11 mouse cellular contexts compared by ENCODE assay signal in genomic region chr5:107116821-107117220, GRCm38 (mm10).
A peak's percentile ranks its signal among the peaks of the same experiment; 100 is the strongest.
DNase-seq lines count a peak whose midpoint lies in the region; ATAC-seq and TF ChIP-seq lines count a peak whose summit lies in the region.
"Had no signal": no experiment of that assay in that cellular context is flagged by ENCODE, and none has a peak within 500 bp of the region (broad histone marks: within the 10 kb centered on the region; RNA-seq: fewer than 3 reads in every experiment).

No protein-coding gene starts in this region.

- 78% methylated on average over 3 of the region's 3 CpGs for WGBS in heart, embryonic 12.5 days
- WGBS in hindbrain, embryonic 13.5 days, result 87% methylated on average over 3 of the region's 3 CpGs

- peaks cover 28% of the 10 kb centered on the region for H3K36me3 ChIP-seq in heart, embryonic 12.5 days
- no peaks in the 10 kb centered on the region for H3K36me3 ChIP-seq in hindbrain, embryonic 13.5 days
- H3K36me3 ChIP-seq: midbrain, embryonic 12.5 days had no signal

- peak; percentile 99 for DNase-seq in heart, adult 11 months
- peak; percentile 65 for DNase-seq in heart, postnatal 25 days (ENCODE audit: low spot score)
- peak; percentile 60 for DNase-seq in lung, postnatal 10 days
- DNase-seq in layer of hippocampus, adult 9-11 months, result no peak
- no peak for DNase-seq in left cerebral cortex, postnatal 36 days (ENCODE audit: low spot score in 2 of 2)
- DNase-seq: embryo, embryonic 11 days had no signal

- H3K27ac ChIP-seq in heart, embryonic 12.5 days (ENCODE audit: poor library complexity, severe bottlenecking), result no peak overlapping the region
- H3K27ac ChIP-seq in embryonic fibroblast, embryonic 13.5 days (ENCODE audit: insufficient read depth, low read length), result peak overlapping the region; percentile 92
- H3K27ac ChIP-seq in hindbrain, embryonic 13.5 days, result no peak overlapping the region
- H3K27ac ChIP-seq: midbrain, embryonic 12.5 days had no signal

- no peak for ATAC-seq in heart, embryonic 12.5 days (ENCODE audit: insufficient number of reproducible peaks, low FRiP score)
- no peak for ATAC-seq in hindbrain, embryonic 13.5 days (ENCODE audit: low FRiP score)

- H3K27me3 ChIP-seq in heart, embryonic 12.5 days (replicated peaks), result no peaks in the 10 kb centered on the region
- H3K27me3 ChIP-seq in hindbrain, embryonic 13.5 days, result no peaks in the 10 kb centered on the region
- H3K27me3 ChIP-seq: midbrain, embryonic 12.5 days had no signal

- H3K9me3 ChIP-seq in heart, embryonic 12.5 days (replicated peaks), result no peaks in the 10 kb centered on the region
- H3K9me3 ChIP-seq in hindbrain, embryonic 13.5 days, result no peaks in the 10 kb centered on the region
- H3K9me3 ChIP-seq: midbrain, embryonic 12.5 days had no signal

- no peak overlapping the region for H3K4me2 ChIP-seq in heart, embryonic 12.5 days
- no peak overlapping the region for H3K4me2 ChIP-seq in hindbrain, embryonic 13.5 days
- H3K4me2 ChIP-seq: liver, embryonic 11.5 days; midbrain, embryonic 12.5 days had no signal

- no peak for TF ChIP-seq CTCF in embryonic fibroblast, embryonic 13.5 days (IDR thresholded peaks at IDR 0.05; ENCODE audit: borderline replicate concordance, insufficient read depth, low read length)

- H3K4me1 ChIP-seq in heart, embryonic 12.5 days (replicated peaks), result peaks cover 26% of the 10 kb centered on the region
- peaks cover 5% of the 10 kb centered on the region for H3K4me1 ChIP-seq in embryonic fibroblast, embryonic 13.5 days (ENCODE audit: control insufficient read depth, insufficient read depth, low read length)
- no peaks in the 10 kb centered on the region; the same call in 1 of the 2 replicates for H3K4me1 ChIP-seq in hindbrain, embryonic 13.5 days (replicated peaks)

- no peak overlapping the region for H3K9ac ChIP-seq in heart, embryonic 12.5 days
- H3K9ac ChIP-seq in hindbrain, embryonic 13.5 days, result no peak overlapping the region
- H3K9ac ChIP-seq: midbrain, embryonic 12.5 days had no signal

- no peak for TF ChIP-seq POLR2A in embryonic fibroblast, embryonic 13.5 days (IDR thresholded peaks at IDR 0.05; ENCODE audit: low read depth, low read length)

- no peak overlapping the region for H3K4me3 ChIP-seq in heart, embryonic 12.5 days
- no peak overlapping the region for H3K4me3 ChIP-seq in embryonic fibroblast, embryonic 13.5 days (ENCODE audit: insufficient read depth, low read length)
- H3K4me3 ChIP-seq in hindbrain, embryonic 13.5 days, result no peak overlapping the region
- H3K4me3 ChIP-seq: midbrain, embryonic 12.5 days had no signal

- intact Hi-C loops in heart, postnatal 25 days (cut with DNase I), result no loop called here
- intact Hi-C loops in left cerebral cortex, postnatal 36 days (cut with DNase I), result no loop called here

Comparison
In these comparisons a context has a peak if more than half of its experiments do, and no peak if none do; other contexts are left out.
1. DNase-seq: peak in heart, adult 11 months (single experiment), heart, postnatal 25 days (single experiment) and lung, postnatal 10 days (single experiment); none in layer of hippocampus, adult 9-11 months (single experiment) and left cerebral cortex, postnatal 36 days (0 of 2).